Mouse (Mus musculus): ENCODE measurements around the gene Bri3.

DNA sequence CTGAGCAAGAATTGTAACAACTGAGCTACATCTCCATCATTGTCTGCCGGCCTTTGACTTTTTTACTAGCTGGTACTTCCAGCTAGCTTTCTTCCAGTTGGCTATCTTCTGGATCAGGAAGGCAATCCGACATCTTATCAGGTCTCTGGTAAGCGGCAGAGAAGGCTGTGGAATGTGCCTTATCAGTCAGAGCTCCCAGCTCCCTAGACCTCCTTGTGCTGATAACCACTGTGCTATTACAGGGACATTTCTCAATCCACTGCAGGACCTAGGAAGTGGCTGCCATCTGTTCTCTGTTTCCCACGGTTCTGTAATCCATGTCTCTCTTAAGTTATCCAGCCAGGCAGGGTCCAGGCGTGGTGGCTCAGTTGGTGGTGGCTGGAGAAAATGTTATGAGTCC lies 27.5 kb downstream of the Bri3 start:
- TF ChIP-seq POLR2A (IDR thresholded peaks at IDR 0.05; ENCODE audit: extremely low read depth, insufficient read depth, low read length), result no peak
- no peak for TF ChIP-seq CTCF (IDR thresholded peaks at IDR 0.05; ENCODE audit: extremely low read depth, insufficient read depth, low read length)
